Mouse (Mus musculus) neural tube, embryonic 12.5 days (tissue): Measurements from ENCODE around the gene Cttnbp2nl. TPM values are rescaled to one million over a fixed set of nuclear protein-coding genes. Genes with fewer than 3 reads are reported as not detected.

Source experiments
- ATAC-seq: fragments of 200-750 bp; cut with Nextera tagmentation; 2 replicates; pipeline ENCODE4 v1.8.0; 2017; ENCODE audit warnings: low read depth, mild to moderate bottlenecking, moderate TSS enrichment, moderate library complexity; ENCODE audit not compliant: low FRiP score
- H3K27ac ChIP-seq: fragments of 300-500 bp; sonication (generic); 2 replicates; pipeline ENCODE4 v1.5.1; 2016
- H3K27me3 ChIP-seq: fragments of 300-500 bp; sonication (generic); replicated peaks from 2 replicates; pipeline ENCODE4 v1.6.1; 2016; ENCODE audit warnings: mild to moderate bottlenecking
- H3K36me3 ChIP-seq: fragments of 300-500 bp; sonication (generic); 2 replicates; pipeline ENCODE4 v1.6.1; 2016; ENCODE audit warnings: mild to moderate bottlenecking
- H3K4me1 ChIP-seq: fragments of 300-500 bp; sonication (generic); 2 replicates; pipeline ENCODE4 v1.6.1; 2016
- H3K4me2 ChIP-seq: fragments of 300-500 bp; sonication (generic); replicated peaks from 2 replicates; pipeline ENCODE4 v1.6.1; 2016; ENCODE audit warnings: mild to moderate bottlenecking
- H3K4me3 ChIP-seq: fragments of 300-500 bp; sonication (generic); 2 replicates; pipeline ENCODE4 v1.5.1; 2016
- H3K9ac ChIP-seq: fragments of 300-500 bp; sonication (generic); 2 replicates; pipeline ENCODE4 v1.6.1; 2016; ENCODE audit warnings: mild to moderate bottlenecking
- H3K9me3 ChIP-seq: fragments of 300-500 bp; sonication (generic); 2 replicates; pipeline ENCODE4 v1.6.1; 2016; ENCODE audit warnings: mild to moderate bottlenecking
- WGBS: fragments of 180-500 bp; shearing (Covaris S2); methylation state at CpG from one replicate; pipeline ENCODE4 v1.1.7; 2016; 5-methylcytosine and 5-hydroxymethylcytosine counted together
- polyA plus RNA-seq: library from polyadenylated mRNA; unstranded; fragments of >200 nt; fragmentation: Nextera tagmentation; extraction: Ambion mirVana; gene quantifications from 2 replicates; pipeline ENCODE4 v1.2.1, GENCODE M21; 2016

The Cttnbp2nl gene
- polyA plus RNA-seq, 1 experiment from 2014 or later: 61.5 TPM

DNA sequence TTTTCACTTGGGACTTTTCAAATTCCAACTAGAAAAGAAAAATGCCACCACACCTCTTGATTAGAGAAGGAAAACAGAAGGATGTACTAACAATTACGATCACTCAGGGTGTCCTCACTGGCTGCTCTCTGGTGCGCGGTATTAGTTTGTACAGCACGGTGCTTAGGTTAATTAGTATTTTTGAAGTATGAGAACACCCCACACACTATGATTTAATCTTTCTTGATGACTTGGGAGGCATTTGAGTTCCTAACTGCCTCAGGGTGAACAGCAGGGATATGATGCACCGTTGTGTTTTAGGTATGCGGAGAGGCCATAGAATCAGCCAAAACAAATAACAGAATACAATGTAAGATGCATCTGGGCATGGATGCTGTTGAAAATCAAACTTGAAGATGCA is 46.8 kb downstream of the Cttnbp2nl start:
- WGBS: 93% methylated on average over 6 of the region's 6 CpGs
- H3K4me1 ChIP-seq: no peaks in the 10 kb centered on the region
- no peak overlapping the region for H3K4me3 ChIP-seq
- no peak overlapping the region for H3K4me2 ChIP-seq
- no peak for ATAC-seq
- H3K27ac ChIP-seq: no peak overlapping the region
- no peaks in the 10 kb centered on the region for H3K27me3 ChIP-seq
- no peaks in the 10 kb centered on the region for H3K9me3 ChIP-seq
- H3K36me3 ChIP-seq: peaks cover 88% of the 10 kb centered on the region
- H3K9ac ChIP-seq: no peak overlapping the region

- no peak for ATAC-seq
- H3K27ac ChIP-seq: no peak overlapping the region
- 93% methylated on average over 20 of the region's 20 CpGs for whole genome bisulfite sequencing
- peaks cover 86% of the 10 kb centered on the region for H3K36me3 ChIP-seq
- no peaks in the 10 kb centered on the region for H3K4me1 ChIP-seq
- H3K4me2 ChIP-seq: no peak overlapping the region
- H3K4me3 ChIP-seq: no peak overlapping the region
- H3K9me3 ChIP-seq: no peaks in the 10 kb centered on the region
- H3K9ac ChIP-seq: no peak overlapping the region
- H3K27me3 ChIP-seq: no peaks in the 10 kb centered on the region
These were observed 47.3 kb downstream of the Cttnbp2nl start for GRCm38 (mm10) chr3:105005561-105006065.

DNA sequence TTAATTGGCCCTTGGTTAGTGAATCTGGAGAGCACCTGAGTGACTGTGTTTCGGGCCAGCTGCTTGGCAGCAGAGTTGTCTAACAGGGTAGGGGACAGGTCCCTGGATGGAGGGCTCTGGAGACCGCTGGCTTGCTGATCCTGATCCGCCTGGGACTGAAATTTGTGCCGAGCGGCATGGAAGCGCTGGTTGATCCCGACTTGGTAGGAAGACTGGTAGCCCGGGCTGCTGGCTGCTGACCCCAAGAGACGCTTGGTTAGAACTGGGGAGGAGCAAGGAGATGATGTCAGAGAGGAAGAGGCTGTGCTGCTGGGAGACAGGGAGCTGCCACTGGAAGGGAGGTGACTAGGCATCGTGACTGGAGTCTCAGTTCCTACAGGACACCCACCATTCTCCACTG is 47.9 kb downstream of the Cttnbp2nl start:
- 92% methylated on average over 10 of the region's 10 CpGs for WGBS
- Histone ChIP-seq H3K9ac (no peak overlapping the region), H3K36me3 (peaks cover 82% of the 10 kb centered on the region), H3K27me3 (no peaks in the 10 kb centered on the region), H3K27ac (no peak overlapping the region), H3K4me2 (no peak overlapping the region), H3K9me3 (no peaks in the 10 kb centered on the region), H3K4me1 (no peaks in the 10 kb centered on the region), H3K4me3 (no peak overlapping the region)
- no peak for ATAC-seq

GRCm38 (mm10) chr3:105003960-105004463 is 48.9 kb downstream of the Cttnbp2nl start:
- Histone ChIP-seq H3K27me3 (no peaks in the 10 kb centered on the region), H3K27ac (no peak overlapping the region), H3K9me3 (no peaks in the 10 kb centered on the region), H3K4me1 (no peaks in the 10 kb centered on the region), H3K9ac (no peak overlapping the region), H3K4me2 (no peak overlapping the region), H3K4me3 (no peak overlapping the region), H3K36me3 (peaks cover 72% of the 10 kb centered on the region)
- WGBS: 89% methylated on average over 14 of the region's 14 CpGs
- ATAC-seq: no peak

DNA sequence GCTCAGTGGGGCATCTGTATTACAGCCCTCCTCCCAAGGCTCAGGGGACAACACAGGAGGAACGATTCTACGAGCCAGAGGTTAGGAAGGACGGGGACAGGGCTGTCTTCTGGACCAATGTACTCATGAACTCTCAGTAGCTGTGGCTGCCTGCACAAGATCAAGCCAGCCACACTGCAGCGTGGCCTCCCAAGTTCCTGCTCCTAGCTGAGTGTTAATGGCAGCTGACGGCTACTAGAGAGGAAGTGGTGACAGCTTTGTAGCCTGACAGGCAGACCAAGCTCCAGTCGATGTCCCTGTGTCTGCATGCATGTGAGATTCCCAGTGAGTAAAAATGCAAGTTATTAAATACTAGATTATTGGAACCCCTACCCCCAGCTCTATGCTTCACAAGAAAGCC is 51.6 kb downstream of the Cttnbp2nl start:
- Histone ChIP-seq H3K27me3 (no peaks in the 10 kb centered on the region), H3K36me3 (peaks cover 48% of the 10 kb centered on the region), H3K27ac (no peak overlapping the region), H3K4me3 (no peak overlapping the region), H3K4me1 (peaks cover 10% of the 10 kb centered on the region), H3K9me3 (no peaks in the 10 kb centered on the region), H3K4me2 (no peak overlapping the region), H3K9ac (no peak overlapping the region)
- 69% methylated on average over 6 of the region's 6 CpGs for WGBS
- ATAC-seq: no peak

DNA sequence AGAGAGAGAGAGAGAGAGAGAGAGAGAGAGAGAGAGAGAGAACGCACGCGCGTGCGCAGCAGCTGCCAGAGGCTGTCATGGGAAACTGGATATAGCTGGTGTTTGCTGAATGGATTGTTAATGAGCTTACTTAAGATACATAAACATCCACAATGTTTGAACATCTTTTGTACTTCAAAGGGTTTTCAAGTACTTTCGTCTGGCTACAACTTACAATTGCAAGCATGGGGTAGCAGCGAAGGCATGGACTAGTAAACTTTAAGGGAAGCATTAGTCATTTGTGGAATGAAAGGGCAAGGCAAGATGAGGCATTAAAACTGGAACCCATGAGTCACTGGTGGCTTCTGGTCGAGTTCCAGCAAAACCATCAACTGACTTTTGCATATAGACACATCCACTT is 52.4 kb downstream of the Cttnbp2nl start:
- no peak overlapping the region for H3K4me3 ChIP-seq
- 86% methylated on average over 8 of the region's 8 CpGs for WGBS
- H3K27ac ChIP-seq: no peak overlapping the region
- no peak for ATAC-seq
- peaks cover 10% of the 10 kb centered on the region for H3K4me1 ChIP-seq
- no peak overlapping the region for H3K4me2 ChIP-seq
- no peaks in the 10 kb centered on the region for H3K9me3 ChIP-seq
- peaks cover 40% of the 10 kb centered on the region for H3K36me3 ChIP-seq
- no peak overlapping the region for H3K9ac ChIP-seq
- H3K27me3 ChIP-seq: no peaks in the 10 kb centered on the region

DNA sequence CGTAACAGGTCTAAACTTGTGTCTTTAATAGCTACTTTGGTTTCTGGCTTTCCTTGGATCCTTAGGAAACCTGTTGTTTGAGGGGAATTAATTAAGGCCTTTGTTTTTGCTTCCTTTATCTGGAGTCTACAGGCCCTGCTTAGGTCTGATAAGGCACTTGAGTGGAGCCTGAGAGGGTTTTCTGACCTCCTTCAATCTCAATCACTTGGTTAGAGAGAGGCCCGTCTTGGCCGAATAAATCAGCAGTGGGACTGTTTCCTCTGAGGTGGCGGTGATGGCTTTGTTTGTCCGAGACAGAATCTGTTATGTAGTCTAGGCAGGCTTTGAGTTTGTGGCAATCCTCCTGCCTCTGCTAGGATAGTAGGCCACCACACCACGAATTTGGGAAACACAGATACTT is 55.4 kb downstream of the Cttnbp2nl start:
- ATAC-seq: no peak
- 52% methylated on average over 6 of the region's 6 CpGs for WGBS

DNA sequence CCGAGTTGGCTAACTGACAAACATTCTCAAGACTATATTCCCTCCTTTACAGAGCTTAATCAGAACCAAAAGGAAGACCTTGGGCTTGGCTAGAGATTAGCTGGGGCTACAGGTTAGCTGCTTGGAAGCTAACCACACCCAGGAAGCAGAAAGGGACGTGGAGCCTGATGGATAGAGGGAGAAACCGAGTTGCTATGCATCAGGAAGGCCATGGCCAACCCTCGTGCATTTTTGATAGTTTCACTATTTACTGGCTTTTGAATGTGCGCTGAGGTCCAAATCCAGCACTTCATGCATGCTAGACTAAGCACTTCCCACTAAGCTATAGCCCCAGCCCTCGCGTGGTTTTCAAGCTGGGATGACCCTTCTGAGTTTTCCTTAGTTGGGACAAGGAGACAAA is 57.2 kb downstream of the Cttnbp2nl start:
- no peak overlapping the region for H3K4me2 ChIP-seq
- H3K27ac ChIP-seq: no peak overlapping the region
- H3K9me3 ChIP-seq: no peaks in the 10 kb centered on the region
- no peak for ATAC-seq
- H3K4me3 ChIP-seq: no peak overlapping the region
- 88% methylated on average over 7 of the region's 7 CpGs for WGBS
- no peaks in the 10 kb centered on the region for H3K27me3 ChIP-seq
- H3K9ac ChIP-seq: no peak overlapping the region
- H3K36me3 ChIP-seq: peaks cover 2% of the 10 kb centered on the region
- peaks cover 18% of the 10 kb centered on the region for H3K4me1 ChIP-seq

More for the DNA sequence above, 55.4 kb downstream of the Cttnbp2nl start:
- Histone ChIP-seq H3K4me2 (no peak overlapping the region), H3K4me3 (no peak overlapping the region), H3K27me3 (no peaks in the 10 kb centered on the region), H3K9ac (no peak overlapping the region), H3K36me3 (peaks cover 11% of the 10 kb centered on the region), H3K9me3 (no peaks in the 10 kb centered on the region), H3K27ac (no peak overlapping the region), H3K4me1 (peaks cover 18% of the 10 kb centered on the region)

DNA sequence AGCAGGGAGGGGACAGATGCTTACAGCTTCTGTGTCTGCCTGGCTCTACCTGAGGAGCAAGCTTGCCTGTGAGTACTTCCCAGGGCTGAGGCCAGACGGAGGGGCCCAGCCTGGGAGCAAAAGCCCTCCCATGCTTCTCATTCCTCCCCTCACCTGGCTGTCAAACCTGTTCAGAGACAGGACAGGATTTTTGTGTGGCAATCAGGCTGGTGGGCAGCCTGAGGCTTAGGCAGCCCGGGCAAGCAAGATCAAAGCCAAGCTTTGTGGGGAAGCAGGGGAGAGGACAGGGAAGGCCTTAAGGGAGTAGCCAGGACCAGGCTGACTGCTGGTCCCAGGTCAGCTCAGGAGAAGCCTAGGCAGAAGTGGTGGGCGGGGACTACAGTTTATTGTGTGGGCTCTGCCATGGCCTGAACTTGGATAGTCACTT is 58.5 kb downstream of the Cttnbp2nl start:
- Histone ChIP-seq H3K27me3 (no peaks in the 10 kb centered on the region), H3K4me2 (peak overlapping the region; percentile 16; the same call in 1 of the 2 replicates), H3K9ac (no peak overlapping the region), H3K27ac (0 out of 2 replicates have a peak overlapping the region, but pooled peaks have one; percentile 10), H3K9me3 (no peaks in the 10 kb centered on the region), H3K4me1 (peaks cover 18% of the 10 kb centered on the region), H3K4me3 (no peak overlapping the region), H3K36me3 (no peaks in the 10 kb centered on the region)
- ATAC-seq: no peak; the same call in 1 of the 2 replicates
- WGBS: 37% methylated on average over 3 of the region's 3 CpGs

DNA sequence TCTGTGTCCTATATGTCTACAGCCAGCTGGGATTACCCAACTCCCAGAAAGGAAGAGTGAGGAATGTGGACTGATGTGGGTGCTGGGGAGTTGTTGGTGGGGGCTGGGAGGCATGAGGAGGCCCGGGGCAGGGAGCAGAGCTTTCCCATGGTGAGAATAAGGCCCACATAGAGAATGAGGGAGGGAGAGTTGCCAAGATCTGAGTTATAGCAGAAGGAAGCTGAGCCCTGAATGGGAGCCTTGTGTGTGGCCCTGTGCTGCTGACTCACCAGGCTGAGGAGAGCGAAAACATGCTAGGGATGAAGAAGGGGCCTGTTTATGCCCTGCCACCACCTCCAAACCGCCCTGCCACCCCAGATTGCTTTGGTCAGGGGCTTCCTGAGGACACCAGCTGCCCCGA is 59.1 kb downstream of the Cttnbp2nl start:
- H3K36me3 ChIP-seq: no peaks in the 10 kb centered on the region
- H3K4me1 ChIP-seq: peaks cover 18% of the 10 kb centered on the region
- H3K9me3 ChIP-seq: no peaks in the 10 kb centered on the region
- H3K27me3 ChIP-seq: no peaks in the 10 kb centered on the region
- WGBS: 28% methylated on average over 4 of the region's 4 CpGs
- H3K9ac ChIP-seq: 0 out of 2 replicates have a peak overlapping the region, but pooled peaks have one; percentile 13
- H3K4me3 ChIP-seq: no peak overlapping the region
- H3K27ac ChIP-seq: no peak overlapping the region
- peak overlapping the region; percentile 16; the same call in 1 of the 2 replicates for H3K4me2 ChIP-seq
- ATAC-seq: peak; percentile 77

GRCm38 (mm10) chr3:104992709-104993388 is 60.1 kb downstream of the Cttnbp2nl start:
- no peaks in the 10 kb centered on the region for H3K36me3 ChIP-seq
- H3K27me3 ChIP-seq: no peaks in the 10 kb centered on the region
- H3K4me3 ChIP-seq: no peak overlapping the region
- WGBS: 13% methylated on average over 23 of the region's 23 CpGs
- no peak overlapping the region for H3K27ac ChIP-seq
- no peak overlapping the region for H3K9ac ChIP-seq
- H3K9me3 ChIP-seq: no peaks in the 10 kb centered on the region
- peaks cover 11% of the 10 kb centered on the region for H3K4me1 ChIP-seq
- ATAC-seq: peak; percentile 74
- H3K4me2 ChIP-seq: peak overlapping the region; percentile 27

DNA sequence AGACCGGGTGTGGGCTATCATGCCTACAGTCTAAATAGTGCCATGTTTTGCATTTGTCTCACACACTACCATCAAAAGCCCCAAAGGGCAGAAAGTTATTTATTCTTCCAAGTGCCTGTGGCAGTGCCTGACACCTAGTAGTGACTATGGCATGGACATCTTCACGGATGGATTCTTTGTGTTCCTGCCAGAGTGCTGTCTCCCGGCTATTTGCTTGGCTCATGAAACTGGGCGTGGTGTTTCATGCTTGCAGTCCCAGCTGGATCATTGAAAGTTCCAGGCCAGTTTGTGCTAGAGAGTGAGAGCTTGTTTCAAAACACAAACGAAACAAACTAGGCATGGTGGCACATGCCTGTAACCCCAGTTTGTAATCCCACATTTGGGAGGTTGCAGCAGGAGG is 61.2 kb downstream of the Cttnbp2nl start:
- no peak overlapping the region for H3K4me3 ChIP-seq
- no peaks in the 10 kb centered on the region for H3K27me3 ChIP-seq
- no peaks in the 10 kb centered on the region for H3K9me3 ChIP-seq
- no peaks in the 10 kb centered on the region for H3K36me3 ChIP-seq
- no peak overlapping the region for H3K4me2 ChIP-seq
- H3K27ac ChIP-seq: no peak overlapping the region
- WGBS: 78% methylated on average over 5 of the region's 5 CpGs
- H3K4me1 ChIP-seq: peaks cover 8% of the 10 kb centered on the region
- no peak overlapping the region for H3K9ac ChIP-seq
- no peak for ATAC-seq

- 77% methylated on average over 5 of the region's 5 CpGs for WGBS
- ATAC-seq: no peak
- no peak overlapping the region for H3K9ac ChIP-seq
- H3K27ac ChIP-seq: no peak overlapping the region
- no peak overlapping the region for H3K4me2 ChIP-seq
- no peaks in the 10 kb centered on the region for H3K4me1 ChIP-seq
- H3K4me3 ChIP-seq: no peak overlapping the region
- no peaks in the 10 kb centered on the region for H3K9me3 ChIP-seq
- H3K27me3 ChIP-seq: no peaks in the 10 kb centered on the region
- H3K36me3 ChIP-seq: no peaks in the 10 kb centered on the region
These were observed 65.1 kb downstream of the Cttnbp2nl start for GRCm38 (mm10) chr3:104987884-104988283.
